Comparison of ENCODE assay signal across 14 mouse cellular contexts in genomic region chr4:120071842-120072507, GRCm38 (mm10). TPM values are rescaled to one million over a fixed set of nuclear protein-coding genes. Genes with fewer than 3 reads are reported as not detected.
DNase-seq lines count a peak whose midpoint lies in the region; ATAC-seq and TF ChIP-seq lines count a peak whose summit lies in the region.
"Had no signal": no experiment of that assay in that cellular context is flagged by ENCODE, and none has a peak within 500 bp of the region (broad histone marks: within the 10 kb centered on the region; RNA-seq: fewer than 3 reads in every experiment).

No protein-coding gene starts in this region.

- no peak for TF ChIP-seq POLR2A in myocyte (IDR thresholded peaks at IDR 0.05; ENCODE audit: insufficient read length, low read depth)

- H3K9ac ChIP-seq in kidney, embryonic 15.5 days: no peak overlapping the region
- H3K9ac ChIP-seq in intestine, embryonic 16.5 days (ENCODE audit: low read depth, low read length): no peak overlapping the region
- H3K9ac ChIP-seq: forebrain, embryonic 12.5 days; hindbrain, embryonic 12.5 days had no signal

- no peak overlapping the region for H3K4me2 ChIP-seq in kidney, embryonic 15.5 days
- H3K4me2 ChIP-seq in intestine, embryonic 16.5 days (ENCODE audit: low read depth, low read length): no peak overlapping the region
- peak overlapping the region; percentile 12 for H3K4me2 ChIP-seq in myocyte (ENCODE audit: low read depth)
- H3K4me2 ChIP-seq: forebrain, embryonic 12.5 days; hindbrain, embryonic 12.5 days had no signal

- H3K36me3 ChIP-seq in kidney, embryonic 15.5 days: no peaks in the 10 kb centered on the region
- H3K36me3 ChIP-seq in intestine, embryonic 16.5 days (ENCODE audit: control insufficient read depth, insufficient read depth, low read length): no peaks in the 10 kb centered on the region
- H3K36me3 ChIP-seq in myocyte (ENCODE audit: control insufficient read depth, insufficient read depth): no peaks in the 10 kb centered on the region
- H3K36me3 ChIP-seq: forebrain, embryonic 12.5 days; hindbrain, embryonic 12.5 days had no signal

- H3K4me1 ChIP-seq in kidney, embryonic 15.5 days: peaks cover 13% of the 10 kb centered on the region
- peaks cover 15% of the 10 kb centered on the region for H3K4me1 ChIP-seq in intestine, embryonic 16.5 days (ENCODE audit: control insufficient read depth, insufficient read depth, low read length)

- no peak overlapping the region for H3ac ChIP-seq in myocyte (ENCODE audit: control insufficient read depth, insufficient read length)

- DNase-seq in kidney, adult 11 months: no peak
- peak; percentile 69 for DNase-seq in fat pad, adult 2 months (ENCODE audit: extremely low read depth, low read depth, low spot score)
- no peak for DNase-seq in yolk sac, embryonic 10.5 days (ENCODE audit: low spot score)
- DNase-seq in natural killer cell, adult 2 months (ENCODE audit: low spot score in 2 of 2): no peak
- DNase-seq: thymus, adult 18-20 months had no signal

- H3K27me3 ChIP-seq in kidney, embryonic 15.5 days: no peaks in the 10 kb centered on the region
- H3K27me3 ChIP-seq in intestine, embryonic 16.5 days (replicated peaks; ENCODE audit: control insufficient read depth, insufficient read depth, low read length): no peaks in the 10 kb centered on the region
- no peaks in the 10 kb centered on the region for H3K27me3 ChIP-seq in myocyte (ENCODE audit: control insufficient read depth, insufficient read depth, insufficient read length)
- H3K27me3 ChIP-seq: forebrain, embryonic 12.5 days; hindbrain, embryonic 12.5 days had no signal

- H3K79me2 ChIP-seq in myocyte (ENCODE audit: control insufficient read depth, insufficient read depth): no peaks in the 10 kb centered on the region

- 0 out of 2 replicates have a peak, but pooled peaks have one; percentile 8 for ATAC-seq in kidney, embryonic 15.5 days (replicated peaks; ENCODE audit: low FRiP score)
- peak; percentile 63 for ATAC-seq in intestine, embryonic 16.5 days
- ATAC-seq: midbrain, embryonic 16.5 days had no signal

- WGBS in kidney, embryonic 15.5 days: 45% methylated on average over 15 of the region's 15 CpGs
- 42% methylated on average over 15 of the region's 15 CpGs for WGBS in intestine, embryonic 16.5 days

- no peak overlapping the region for H3K4me3 ChIP-seq in kidney, embryonic 15.5 days (replicated peaks)
- no peak overlapping the region for H3K4me3 ChIP-seq in intestine, embryonic 16.5 days (ENCODE audit: low read length)
- no peak overlapping the region for H3K4me3 ChIP-seq in myocyte
- H3K4me3 ChIP-seq: forebrain, embryonic 12.5 days; heart, adult 2 months; hindbrain, embryonic 12.5 days had no signal

- H3K27ac ChIP-seq in kidney, embryonic 15.5 days: no peak overlapping the region
- H3K27ac ChIP-seq in intestine, embryonic 16.5 days (ENCODE audit: low read length): no peak overlapping the region
- H3K27ac ChIP-seq: forebrain, embryonic 12.5 days; heart, adult 2 months; hindbrain, embryonic 12.5 days had no signal

- no peaks in the 10 kb centered on the region for H3K9me3 ChIP-seq in kidney, embryonic 15.5 days (replicated peaks)
- no peaks in the 10 kb centered on the region for H3K9me3 ChIP-seq in intestine, embryonic 16.5 days (ENCODE audit: control insufficient read depth, low read length)
- H3K9me3 ChIP-seq: forebrain, embryonic 12.5 days; hindbrain, embryonic 12.5 days had no signal

TF ChIP-seq in myocyte, 11 proteins besides CTCF, POLR2A, EP300 and RAD21:
- TF ChIP-seq TCF3 (IDR thresholded peaks at IDR 0.05; ENCODE audit: insufficient read length, low read depth) (no peak), CEBPB (IDR thresholded peaks at IDR 0.05; ENCODE audit: insufficient read depth, poor library complexity, severe bottlenecking) (no peak), MYOD1 (IDR thresholded peaks at IDR 0.05; ENCODE audit: control insufficient read depth in 1 of 3, insufficient read length in 2 of 3, low read depth in 2 of 3) (peak in 1 of 3 experiments; percentile 1)

RNA-seq across cellular contexts. Expression of gene AL607142.1, which starts 7.2 kb away (rescaled TPM):
- not detected in 2 replicates for polyA plus RNA-seq in kidney, embryonic 15.5 days (2015; fragmentation: Nextera tagmentation; extraction: Ambion mirVana)
- polyA plus RNA-seq in intestine, embryonic 16.5 days (2015; fragmentation: Nextera tagmentation; extraction: Ambion mirVana): not detected in 2 replicates
- not detected for polyA plus RNA-seq in myocyte (2012; fragmentation: generic; extraction: Trizol)
- polyA plus RNA-seq: forebrain, embryonic 12.5 days; heart, adult 2 months; hindbrain, embryonic 12.5 days; kidney, embryonic 16.5 days; liver, embryonic 16.5 days; midbrain, embryonic 16.5 days had no signal
